Mouse (Mus musculus) thymus, postnatal 4 days (tissue): ENCODE measurements around the gene Shld1.

ENCODE experiments used
- DNase-seq: peaks from one replicate; pipeline ENCODE4 v3.0.0; 2021

Shld1 gene

GRCm38 (mm10) chr2:132693980-132694379 is 7.2 kb downstream of the Shld1 start:
- no peak for DNase-seq

DNA sequence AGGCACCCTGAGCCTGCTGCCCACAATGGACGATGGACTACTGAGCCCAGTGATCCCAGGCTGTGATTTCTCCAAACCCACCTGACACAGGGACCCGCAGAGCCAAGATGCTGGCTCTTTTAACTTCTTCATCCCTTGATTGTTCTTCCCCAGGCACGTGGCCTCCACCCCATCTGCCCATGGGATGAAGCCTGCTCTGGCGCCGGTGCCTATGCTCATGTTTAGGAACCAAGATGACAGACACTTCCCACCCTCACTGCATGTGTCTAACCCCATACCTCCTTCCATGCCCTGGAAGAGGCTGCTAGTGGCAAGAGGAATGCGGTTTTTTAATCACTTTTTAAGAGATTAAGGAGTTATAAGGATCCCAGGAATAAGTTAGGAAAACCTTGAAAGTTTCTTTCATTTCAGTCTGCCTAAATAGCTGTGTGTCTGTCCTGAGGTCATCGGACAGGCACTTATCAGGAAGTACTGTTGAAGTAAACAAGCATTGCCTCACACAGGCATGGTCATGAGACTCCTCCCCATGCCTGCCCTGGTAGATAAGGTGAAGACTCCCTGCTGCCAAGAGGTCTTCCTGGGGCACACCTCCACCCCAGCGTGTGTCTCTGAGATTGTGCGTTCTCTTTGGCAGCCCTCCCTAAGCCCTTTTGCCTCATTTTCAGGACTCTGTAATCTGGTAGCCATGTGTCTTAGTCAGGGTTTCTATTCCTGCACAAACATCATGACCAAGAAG is 8.8 kb downstream of the Shld1 start:
- DNase-seq: no peak

DNA sequence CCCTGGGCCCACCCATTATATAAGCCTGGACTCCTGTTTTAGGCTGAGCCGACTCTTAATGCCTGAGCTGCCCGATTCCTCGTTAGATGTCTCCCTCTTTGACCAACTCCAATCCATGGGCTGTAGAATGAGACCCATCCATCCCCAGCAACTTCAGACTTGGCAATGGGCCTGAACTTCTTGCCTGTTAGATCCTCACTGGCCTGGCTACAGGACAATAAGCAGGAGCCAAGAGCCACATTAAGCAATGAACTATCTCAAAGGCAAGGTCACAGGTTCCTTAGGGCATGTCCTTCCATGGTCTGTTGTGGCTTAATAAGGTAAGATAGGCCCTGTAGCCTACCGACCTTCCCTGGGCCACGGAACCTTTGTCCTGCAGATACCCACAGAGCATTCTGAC is 9.8 kb downstream of the Shld1 start:
- DNase-seq: no peak

DNA sequence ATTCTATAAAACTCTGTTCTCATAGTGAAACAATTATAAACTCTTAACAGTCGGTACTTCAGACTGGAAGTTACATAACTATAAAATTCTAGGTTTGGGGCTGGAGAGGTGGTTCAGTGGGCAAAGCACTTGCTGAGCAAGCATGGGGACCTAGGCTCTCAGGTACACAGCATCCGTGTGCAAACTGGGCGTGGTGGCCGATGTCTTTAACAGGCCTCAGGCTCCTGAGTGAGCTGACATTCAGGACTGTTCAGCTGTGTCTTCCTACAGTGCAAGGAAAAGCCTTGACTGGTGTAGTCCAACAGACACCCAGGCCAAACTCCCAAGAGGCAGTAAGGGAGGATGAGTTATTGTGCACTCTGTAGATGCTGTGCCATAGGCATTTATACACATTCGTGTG is 10.5 kb downstream of the Shld1 start:
- no peak for DNase-seq

DNA sequence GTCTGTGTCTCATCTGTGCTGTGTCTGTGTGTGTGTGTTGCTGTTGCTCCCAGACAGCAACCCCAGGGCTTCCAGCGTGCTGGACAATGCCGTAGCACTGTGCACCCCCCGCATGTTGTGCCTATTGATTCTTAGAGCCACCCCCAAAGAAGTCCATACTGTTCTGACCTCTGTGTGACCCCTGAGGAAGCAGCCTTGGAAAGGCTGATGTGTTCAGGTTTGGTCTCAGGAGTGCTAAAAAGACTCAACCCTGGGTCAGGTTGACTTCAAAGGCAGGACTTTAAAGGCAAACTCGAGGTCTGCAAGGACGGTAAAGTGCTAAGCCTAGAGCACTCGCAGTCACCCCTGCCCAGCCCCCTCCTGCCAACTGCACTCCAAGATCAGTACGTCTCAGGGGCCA is 11.0 kb downstream of the Shld1 start:
- no peak for DNase-seq

- DNase-seq: no peak
These were observed 11.7 kb downstream of the Shld1 start for GRCm38 (mm10) chr2:132698420-132698819.

- no peak for DNase-seq
These were observed 14.2 kb downstream of the Shld1 start for GRCm38 (mm10) chr2:132700921-132701320.

- DNase-seq: peak; percentile 85
These were observed 14.7 kb downstream of the Shld1 start for GRCm38 (mm10) chr2:132701451-132701886.

GRCm38 (mm10) chr2:132705251-132705992 is 18.7 kb downstream of the Shld1 start:
- no peak for DNase-seq

DNA sequence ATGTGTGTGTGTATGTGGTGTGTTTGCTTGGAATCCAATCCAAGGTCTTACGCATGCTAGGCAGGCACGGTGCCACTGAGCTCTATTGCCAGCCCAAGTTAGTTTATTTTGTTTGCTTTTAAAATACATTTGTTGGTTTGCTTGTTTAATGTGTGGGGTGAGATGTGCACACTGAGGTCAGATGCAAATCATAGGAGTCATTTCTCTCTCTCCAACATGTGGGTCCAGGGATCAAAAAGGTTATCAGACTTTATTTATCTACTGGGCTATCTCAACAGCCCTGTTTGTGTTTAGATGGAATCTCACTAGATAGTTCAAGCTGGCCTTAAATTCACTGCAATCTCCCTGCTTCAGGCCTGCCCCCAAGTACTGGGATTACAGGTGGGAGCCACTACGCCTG is 19.6 kb downstream of the Shld1 start:
- no peak for DNase-seq

DNA sequence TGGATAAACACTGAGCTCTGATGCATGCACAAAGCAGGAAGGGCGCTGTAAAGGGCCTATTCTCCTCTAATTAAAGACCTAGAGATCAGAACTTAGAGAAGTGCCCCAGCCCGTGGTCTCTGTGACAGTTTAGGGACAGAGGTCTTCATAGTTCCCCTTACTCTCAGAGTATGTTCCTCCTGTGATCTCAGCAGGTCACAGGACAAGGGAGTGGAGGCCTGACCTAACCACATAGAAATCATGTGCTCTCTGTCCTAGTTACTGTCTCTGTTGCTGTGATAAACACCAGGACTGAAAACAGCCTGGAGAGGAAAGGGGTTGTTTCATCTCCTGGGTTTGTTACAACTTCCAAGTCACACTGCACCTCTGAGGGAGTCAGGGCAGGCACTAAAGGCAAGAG is 23.8 kb downstream of the Shld1 start:
- no peak for DNase-seq

DNA sequence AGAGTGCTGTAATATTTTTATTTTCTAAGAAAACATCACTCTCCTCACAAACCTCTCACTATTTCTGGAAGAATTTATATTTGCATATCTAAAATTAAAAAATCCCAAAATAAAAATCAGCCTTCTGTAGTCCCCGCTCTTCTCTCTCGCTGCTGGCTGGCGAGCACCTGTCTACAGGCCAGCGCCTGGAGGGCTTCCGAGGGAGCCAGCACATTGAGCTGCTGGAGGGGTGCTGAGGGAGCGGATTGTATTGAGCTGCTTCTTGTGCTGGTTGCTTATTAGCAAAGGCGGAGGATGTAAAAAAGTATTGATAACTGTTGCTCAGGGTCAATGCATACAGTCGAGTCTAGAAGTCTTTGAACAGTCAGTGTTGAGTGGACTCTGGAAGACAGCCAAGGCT is 25.3 kb downstream of the Shld1 start:
- no peak for DNase-seq

GRCm38 (mm10) chr2:132714522-132714921 is 27.8 kb downstream of the Shld1 start:
- DNase-seq: no peak

DNA sequence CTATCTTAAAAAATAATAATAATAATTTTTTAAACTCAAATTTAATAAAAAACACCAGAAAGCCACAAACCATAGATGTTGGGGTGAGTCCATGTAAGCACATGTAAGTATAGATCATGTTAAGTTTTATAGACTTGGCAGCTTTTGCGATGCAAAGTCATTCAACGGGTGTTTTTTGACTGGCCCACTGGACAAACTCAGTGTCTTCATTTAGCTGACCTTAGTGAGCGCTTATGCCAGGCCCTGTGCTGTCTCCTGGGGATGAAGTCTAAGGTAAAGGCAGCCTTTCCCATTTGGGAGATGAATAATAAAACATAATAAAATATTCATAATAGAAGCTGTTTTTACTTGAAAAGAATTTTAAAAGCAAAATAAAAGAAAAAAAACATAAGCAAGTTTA is 28.2 kb downstream of the Shld1 start:
- no peak for DNase-seq

DNA sequence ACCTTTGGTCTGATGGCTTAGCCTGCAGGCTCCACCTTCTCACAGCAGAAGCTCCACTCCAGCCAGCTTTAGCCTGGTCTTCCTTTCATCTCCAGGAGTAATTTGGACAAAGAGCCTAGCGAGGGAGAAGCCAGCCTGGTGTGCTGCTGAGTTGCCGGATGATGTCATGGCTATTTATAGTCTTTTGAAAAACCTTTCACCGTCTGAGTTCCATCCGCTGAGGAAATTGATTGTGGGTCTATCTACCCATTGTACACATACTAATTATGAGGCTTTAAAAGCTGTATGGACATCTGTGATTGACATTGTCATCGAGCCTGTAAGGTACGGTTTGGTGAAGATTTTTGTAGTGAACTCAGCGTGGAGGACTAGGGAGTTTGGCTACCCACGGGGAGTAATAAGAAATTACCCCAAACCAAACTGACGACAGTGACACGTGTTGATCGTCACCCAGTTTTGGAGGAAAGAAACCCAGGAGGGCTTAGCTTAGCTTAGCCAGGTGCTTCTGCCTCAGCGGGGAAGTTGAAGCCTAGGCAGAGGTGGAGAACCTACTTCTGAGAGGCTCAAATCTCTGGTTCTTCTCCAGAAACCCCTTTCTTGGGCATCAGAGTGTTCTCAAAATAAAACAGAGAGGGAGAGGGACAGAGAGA is 28.8 kb downstream of the Shld1 start:
- DNase-seq: no peak

DNA sequence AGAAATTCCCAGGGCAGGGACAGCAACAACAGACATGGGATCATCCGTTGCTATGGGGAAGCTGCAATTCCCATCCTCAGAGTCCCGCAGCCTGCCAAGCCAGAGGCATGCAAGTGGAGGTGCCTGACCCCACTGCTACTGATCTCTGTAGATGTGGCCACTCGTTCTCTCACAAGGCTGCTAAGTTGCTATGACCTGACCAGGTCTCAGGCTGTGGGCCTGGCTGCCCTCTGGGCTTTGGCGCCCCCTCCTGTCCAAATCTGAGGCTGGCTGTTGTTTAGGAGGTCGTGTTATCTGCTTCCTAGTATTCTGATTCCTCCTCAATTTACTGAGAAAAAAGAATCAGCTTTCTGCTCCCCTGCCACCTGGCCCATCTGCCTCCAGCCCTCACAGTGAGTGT is 29.4 kb downstream of the Shld1 start:
- DNase-seq: peak; percentile 84

DNA sequence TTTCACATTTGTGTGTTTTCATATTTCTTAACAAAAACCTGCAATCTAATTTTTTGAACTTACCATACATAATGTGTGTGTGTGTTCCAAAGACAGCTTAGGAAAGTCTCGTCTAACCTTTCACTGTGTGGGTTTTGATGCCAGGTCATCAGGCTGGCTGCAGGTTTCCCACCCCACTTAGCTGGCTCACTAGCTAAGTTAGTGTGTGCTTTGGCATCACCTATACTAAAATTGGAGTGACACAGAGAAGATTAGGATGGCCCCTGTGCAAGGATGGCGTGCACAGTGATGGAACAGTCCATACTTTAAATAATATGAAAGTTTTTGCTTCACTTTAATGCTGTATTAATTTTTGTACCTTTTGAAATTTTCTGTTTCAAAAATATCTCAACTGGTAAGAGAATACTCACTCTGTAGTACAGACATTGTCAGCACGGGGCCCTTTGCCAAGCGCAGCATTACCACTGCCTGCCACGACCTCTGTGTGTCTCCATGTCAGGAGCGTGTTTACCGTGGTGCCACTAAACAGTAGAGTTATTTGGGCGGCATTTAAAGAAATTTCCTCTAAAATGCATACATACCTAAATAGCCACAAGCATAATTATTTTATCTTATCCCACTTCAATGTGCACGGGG is 30.3 kb downstream of the Shld1 start:
- no peak for DNase-seq

DNA sequence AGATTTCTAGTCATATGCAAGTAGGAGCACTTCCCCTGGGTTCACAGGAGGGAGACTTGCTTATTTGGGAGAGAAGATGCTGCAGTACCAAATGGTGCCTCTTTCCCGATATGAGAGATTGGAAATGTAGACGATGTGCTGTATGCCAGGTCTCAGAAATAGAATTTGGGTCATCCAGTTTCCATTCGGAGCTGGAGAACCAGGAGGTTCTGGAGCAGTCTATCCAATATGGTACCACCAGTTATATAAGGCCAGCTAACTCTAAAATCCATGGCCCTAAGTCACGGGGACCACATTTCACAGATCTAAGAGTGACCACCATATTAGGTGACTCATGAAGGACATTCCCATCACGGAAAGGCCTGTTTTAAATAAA is 30.8 kb downstream of the Shld1 start:
- no peak for DNase-seq

- DNase-seq: no peak
These were observed 34.3 kb downstream of the Shld1 start for GRCm38 (mm10) chr2:132720921-132721566.

GRCm38 (mm10) chr2:132721844-132722243 is 35.1 kb downstream of the Shld1 start:
- no peak for DNase-seq

DNA sequence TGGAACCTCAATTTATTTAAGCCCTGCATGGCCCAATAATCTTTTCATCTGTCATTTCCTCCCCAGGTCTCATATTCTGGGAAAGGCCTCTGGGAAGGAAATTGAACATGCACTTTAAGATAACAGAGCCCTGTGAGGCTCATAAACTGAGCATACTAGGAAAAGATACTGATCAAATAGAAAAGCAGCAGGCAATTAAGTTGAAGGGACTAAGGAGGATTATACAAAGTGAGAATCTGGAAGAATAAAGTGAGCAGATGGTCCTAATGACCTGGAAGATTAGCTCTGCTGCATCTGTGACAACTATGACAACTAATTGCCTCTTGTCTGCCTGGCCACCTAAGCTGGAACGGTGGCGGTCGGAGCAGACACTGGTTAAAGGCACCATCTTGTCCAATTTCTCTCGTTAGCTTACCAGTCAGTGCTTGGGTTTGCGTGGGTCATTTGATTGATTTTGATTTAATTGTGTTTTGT is 37.3 kb downstream of the Shld1 start:
- no peak for DNase-seq

GRCm38 (mm10) chr2:132724561-132724960 is 37.8 kb downstream of the Shld1 start:
- no peak for DNase-seq

DNA sequence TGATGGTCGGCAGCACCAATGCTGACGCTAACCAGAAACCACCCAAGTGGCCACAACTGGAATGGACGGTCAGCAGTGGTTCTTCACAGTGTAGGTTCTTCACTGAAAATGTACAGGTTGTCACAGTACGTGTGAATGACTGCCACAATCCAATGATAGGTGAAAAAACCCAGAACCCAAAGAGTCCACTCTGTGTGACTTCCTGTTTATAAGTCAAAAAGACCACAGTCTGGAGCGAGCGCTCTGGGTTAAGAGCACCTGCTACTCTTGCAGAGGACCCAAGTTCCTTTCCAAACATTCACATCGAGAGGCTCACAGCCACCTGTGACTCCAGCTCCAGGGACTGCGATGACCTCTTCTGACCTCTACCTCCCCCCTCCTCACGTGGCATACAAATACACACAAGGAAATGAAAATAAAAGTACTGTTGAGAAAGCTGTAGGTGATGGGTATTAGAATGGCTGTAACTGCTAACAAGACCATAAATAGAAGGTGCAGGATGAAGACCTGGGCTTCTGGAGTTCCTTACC is 38.7 kb downstream of the Shld1 start:
- DNase-seq: no peak
